Mouse (Mus musculus) G1E-ER4 (cell line): Measurements from ENCODE around the gene Scgb2b2. TPM values are rescaled to one million over a fixed set of nuclear protein-coding genes. Genes with fewer than 3 reads are reported as not detected.

Experiments
- GATA1 ChIP-seq: IDR thresholded peaks from one replicate; pipeline ENCODE4 v1.8.0; 2012; ENCODE audit warnings: low read length, inconsistent platforms
- polyA plus RNA-seq: library from polyadenylated mRNA; stranded (reverse); fragments of >175 nt; gene quantifications from 2 replicates; pipeline ENCODE4 v1.2.3, GENCODE M21; 2012

Gene Scgb2b2
- not detected in 2 replicates for polyA plus RNA-seq

- no peak for TF ChIP-seq GATA1
Measured at GRCm38 (mm10) chr7:31290208-31290607, at the start of gene Scgb2b2. TSS of gene Scgb2b2 (plus strand) at chr7:31290508.

- no peak for TF ChIP-seq GATA1
Measured at GRCm38 (mm10) chr7:31291721-31292120, 1.4 kb downstream of the Scgb2b2 start, which contains the start of gene Scgb1b2. TSS of gene Scgb1b2 (minus strand) at chr7:31291821.

Other genes with a start within 250 kb of the Scgb2b2 start
- 0.09 and 0.35 TPM in 2 replicates for gene Fxyd5, start 248.0 kb upstream of the Scgb2b2 start, polyA plus RNA-seq
- not detected in 2 replicates for gene Fxyd7, start 239.0 kb upstream of the Scgb2b2 start, polyA plus RNA-seq
- gene Fxyd1, start 233.3 kb upstream of the Scgb2b2 start, polyA plus RNA-seq, result not detected in 2 replicates
- gene Lgi4, start 231.2 kb upstream of the Scgb2b2 start, polyA plus RNA-seq, result not detected in 2 replicates
- gene Fxyd3, start 213.8 kb upstream of the Scgb2b2 start, polyA plus RNA-seq, result not detected in 2 replicates
- gene Hpn, start 175.2 kb upstream of the Scgb2b2 start, polyA plus RNA-seq, result 0.16 and 0.21 TPM in 2 replicates
- 0.11 and 0.17 TPM in 2 replicates for gene Scn1b, start 163.5 kb upstream of the Scgb2b2 start, polyA plus RNA-seq
- 89.7 and 102 TPM in 2 replicates for gene Gramd1a, start 134.6 kb upstream of the Scgb2b2 start, polyA plus RNA-seq
- gene Scgb1b2, start 1.3 kb downstream of the Scgb2b2 start, polyA plus RNA-seq, result not detected in 2 replicates
- not detected in 2 replicates for gene Scgb2b3, start 71.6 kb downstream of the Scgb2b2 start, polyA plus RNA-seq
- not detected in 2 replicates for gene Scgb1b3, start 85.1 kb downstream of the Scgb2b2 start, polyA plus RNA-seq